Mouse (Mus musculus) hematopoietic stem cell, adult 5-6 weeks (primary cell): ENCODE results near the gene Gm11554. TPM values are rescaled to one million over a fixed set of nuclear protein-coding genes. Genes with fewer than 3 reads are reported as not detected.
"Not testable (repeated sequence)": the region's sequence is repeated elsewhere in the genome, so short reads cannot be mapped to it uniquely, and the experiment has no call there.

Experiments
- ATAC-seq, 2 experiments: fragments of 125-278 bp in 1 of 2; replicated peaks in 1 of 2; 2 replicates each; pipeline ENCODE4 v1.8.0; 2016 to 2017; ENCODE audit warnings: inconsistent platforms in 2 of 2, mild to moderate bottlenecking in 2 of 2, moderate number of reproducible peaks in 2 of 2, low read depth in 1 of 2, moderate TSS enrichment in 1 of 2; ENCODE audit not compliant: low FRiP score in 2 of 2, poor library complexity in 2 of 2, severe bottlenecking in 2 of 2, insufficient read depth in 1 of 2, low TSS enrichment in 1 of 2
- total RNA-seq: library from RNA; stranded (forward); fragments of 172-1452, 232-1000 nt; gene quantifications from 2 replicates; pipeline ENCODE4 v1.2.3, GENCODE M21; 2017

The Gm11554 gene
- not detected in 2 replicates for total RNA-seq

DNA sequence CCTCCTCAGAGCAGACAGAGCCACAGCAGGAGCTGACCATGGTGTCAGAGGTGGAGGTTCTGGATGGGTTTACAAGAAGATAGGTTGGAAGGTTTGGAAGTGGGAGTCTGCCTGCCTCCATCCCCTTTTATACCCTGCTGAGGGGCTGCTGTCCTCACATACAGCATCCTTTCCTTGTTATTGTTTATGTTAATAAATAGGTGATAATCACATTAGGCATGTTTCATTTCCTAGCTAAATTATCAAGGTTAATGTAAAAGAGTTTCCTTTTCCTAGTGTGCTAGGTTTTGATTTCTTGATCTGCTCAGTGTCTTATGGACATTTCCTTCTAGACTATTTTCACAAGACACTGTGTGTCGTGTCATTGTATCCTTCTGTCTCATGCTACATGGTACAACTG is at the start of gene Gm11554:
Gene Gm11554 (minus strand): TSS at position 101 of the 400 bp plus-strand sequence.
- not testable (repeated sequence) for ATAC-seq

DNA sequence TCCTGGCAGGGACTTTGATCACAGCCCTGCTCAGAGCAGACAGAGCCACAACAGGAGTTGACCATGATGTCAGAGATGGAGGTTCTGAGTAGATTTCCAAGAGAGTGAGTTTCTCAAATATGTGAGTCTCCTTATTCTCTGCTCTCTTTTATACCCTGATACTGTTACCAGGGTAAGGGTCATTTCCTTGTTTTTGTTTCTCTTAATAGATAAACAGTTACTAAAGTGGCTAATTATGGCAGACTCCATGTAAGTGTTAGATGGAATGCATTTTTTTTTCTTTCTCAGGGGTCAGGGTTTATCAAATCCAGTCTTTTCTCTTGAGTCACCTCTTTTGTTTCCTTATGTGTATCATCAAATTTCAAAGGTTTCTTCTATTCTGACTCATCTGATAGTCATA is 47.3 kb upstream of the Gm11554 start, which contains the start of gene Krtap4-16:
Gene Krtap4-16 (minus strand): TSS at position 101 of the 400 bp plus-strand sequence.
- no peak for ATAC-seq

DNA sequence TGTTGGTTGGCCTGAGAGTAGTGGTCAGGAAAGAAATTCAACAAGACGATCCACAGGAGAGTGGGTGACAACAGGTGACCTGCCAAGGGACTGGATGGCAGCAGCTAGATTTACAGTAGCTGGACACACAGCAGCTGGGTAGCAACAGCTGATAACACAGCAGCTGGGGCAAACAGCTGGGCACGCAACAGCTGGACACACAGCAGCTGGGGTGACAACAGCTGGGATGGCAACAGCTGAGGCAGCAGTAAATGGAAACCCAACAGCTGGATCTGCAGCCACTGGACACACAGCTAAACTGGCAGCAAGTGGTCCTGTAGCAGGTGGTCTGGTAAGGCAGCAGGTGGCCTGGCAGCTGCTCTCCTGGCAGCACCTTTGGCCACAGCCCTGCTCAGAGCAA is 42.5 kb upstream of the Gm11554 start:
- ATAC-seq = no peak

DNA sequence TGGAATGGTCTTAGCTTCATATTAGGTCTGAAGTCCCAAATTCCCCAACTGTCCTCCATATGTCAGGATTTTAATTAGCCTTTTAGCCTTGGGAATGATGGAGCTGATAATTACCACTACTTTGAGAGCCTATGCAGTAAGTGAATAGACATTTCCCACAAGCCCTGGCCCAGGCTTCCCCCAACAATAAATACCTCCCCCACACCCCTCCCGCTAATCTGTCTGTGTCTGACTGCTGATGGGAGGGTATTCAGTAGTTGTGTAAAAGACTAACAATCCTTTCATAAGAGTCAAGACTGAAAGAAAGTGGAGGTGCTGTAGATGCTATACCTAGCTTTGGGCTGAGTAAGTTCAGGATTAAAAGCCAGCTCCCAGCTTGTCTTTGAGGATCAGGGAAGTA is 37.9 kb upstream of the Gm11554 start:
- no peak for ATAC-seq

DNA sequence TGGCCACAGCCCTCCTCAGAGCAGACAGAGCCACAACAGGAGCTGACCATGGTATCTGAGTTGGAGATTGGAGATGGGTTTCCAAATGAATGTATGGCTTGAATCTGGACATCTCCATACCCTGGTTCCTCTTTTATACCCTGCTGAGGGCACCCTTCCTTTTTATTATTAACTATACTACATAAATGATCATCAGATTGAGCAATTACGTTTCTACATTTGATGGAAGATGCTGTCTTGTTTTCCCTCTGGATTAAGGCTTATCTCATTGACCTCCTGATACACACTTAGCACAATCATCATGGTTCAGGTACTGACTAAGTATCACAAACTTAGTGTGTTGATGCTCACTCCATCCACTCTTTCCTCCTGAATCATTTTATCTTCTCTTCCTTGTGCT is 33.7 kb upstream of the Gm11554 start, which contains the start of gene 2300003K06Rik:
Gene 2300003K06Rik (minus strand): TSS at position 101 of the 400 bp plus-strand sequence.
- ATAC-seq = no peak

DNA sequence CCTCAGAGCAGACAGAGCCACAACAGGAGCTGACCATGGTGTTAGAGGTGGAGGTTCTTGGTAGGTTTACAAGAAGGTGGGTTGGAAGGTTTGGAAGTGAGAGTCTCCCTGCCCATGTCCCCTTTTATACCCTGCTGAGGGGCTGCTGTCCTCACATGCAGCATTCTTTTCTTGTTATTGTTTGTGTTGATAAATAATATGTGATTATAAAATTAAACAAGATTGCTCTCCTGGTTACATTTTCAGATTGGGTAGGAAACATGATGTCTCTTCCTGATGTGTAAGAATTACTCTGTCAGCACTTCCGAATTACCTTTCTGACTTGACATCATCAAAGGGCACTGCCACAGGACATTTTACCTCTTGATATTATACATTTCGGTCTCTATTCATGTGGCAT is 11.3 kb upstream of the Gm11554 start, which contains the start of gene Gm11564:
Gene Gm11564 (minus strand): TSS at position 101 of the 400 bp plus-strand sequence.
- not testable (repeated sequence) for ATAC-seq

DNA sequence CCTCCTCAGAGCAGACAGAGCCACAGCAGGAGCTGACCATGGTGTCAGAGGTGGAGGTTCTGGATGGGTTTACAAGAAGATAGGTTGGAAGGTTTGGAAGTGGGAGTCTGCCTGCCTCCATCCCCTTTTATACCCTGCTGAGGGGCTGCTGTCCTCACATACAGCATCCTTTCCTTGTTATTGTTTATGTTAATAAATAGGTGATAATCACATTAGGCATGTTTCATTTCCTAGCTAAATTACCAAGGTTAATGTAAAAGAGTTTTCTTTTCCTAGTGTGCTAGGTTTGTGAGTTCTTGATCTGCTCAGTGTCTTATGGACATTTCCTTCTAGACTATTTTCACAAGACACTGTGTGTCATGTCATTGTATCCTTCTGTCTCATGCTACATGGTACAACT is 5.5 kb upstream of the Gm11554 start, which contains the start of gene Krtap4-13:
Gene Krtap4-13 (minus strand): TSS at position 101 of the 400 bp plus-strand sequence.
- ATAC-seq = not testable (repeated sequence)

DNA sequence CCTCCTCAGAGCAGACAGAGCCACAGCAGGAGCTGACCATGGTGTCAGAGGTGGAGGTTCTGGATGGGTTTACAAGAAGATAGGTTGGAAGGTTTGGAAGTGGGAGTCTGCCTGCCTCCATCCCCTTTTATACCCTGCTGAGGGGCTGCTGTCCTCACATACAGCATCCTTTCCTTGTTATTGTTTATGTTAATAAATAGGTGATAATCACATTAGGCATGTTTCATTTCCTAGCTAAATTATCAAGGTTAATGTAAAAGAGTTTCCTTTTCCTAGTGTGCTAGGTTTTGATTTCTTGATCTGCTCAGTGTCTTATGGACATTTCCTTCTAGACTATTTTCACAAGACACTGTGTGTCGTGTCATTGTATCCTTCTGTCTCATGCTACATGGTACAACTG is 5.4 kb downstream of the Gm11554 start, which contains the start of gene Gm11569:
Gene Gm11569 (minus strand): TSS at position 101 of the 400 bp plus-strand sequence.
- ATAC-seq = not testable (repeated sequence)

DNA sequence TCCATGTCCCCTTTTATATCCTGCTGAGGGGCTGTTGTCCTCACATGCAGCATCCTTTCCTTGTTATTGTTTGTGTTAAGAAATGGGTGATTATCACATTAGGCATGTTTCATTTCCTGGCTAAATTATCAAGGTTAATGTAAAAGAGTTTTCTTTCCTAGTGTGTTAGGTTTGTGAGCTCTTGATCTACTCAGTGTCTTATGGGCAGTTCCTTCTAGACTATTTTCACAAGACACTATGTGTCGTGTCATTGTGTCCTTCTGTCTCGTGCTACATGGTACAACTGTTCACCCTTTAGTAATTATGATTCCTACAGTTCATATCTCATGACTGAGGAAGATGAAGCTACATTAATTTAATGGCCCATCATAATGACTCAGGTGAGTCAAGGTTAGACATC is 10.9 kb downstream of the Gm11554 start, which contains the start of gene Gm11596:
Gene Gm11596 (minus strand): TSS at position 101 of the 400 bp plus-strand sequence.
- no peak for ATAC-seq

DNA sequence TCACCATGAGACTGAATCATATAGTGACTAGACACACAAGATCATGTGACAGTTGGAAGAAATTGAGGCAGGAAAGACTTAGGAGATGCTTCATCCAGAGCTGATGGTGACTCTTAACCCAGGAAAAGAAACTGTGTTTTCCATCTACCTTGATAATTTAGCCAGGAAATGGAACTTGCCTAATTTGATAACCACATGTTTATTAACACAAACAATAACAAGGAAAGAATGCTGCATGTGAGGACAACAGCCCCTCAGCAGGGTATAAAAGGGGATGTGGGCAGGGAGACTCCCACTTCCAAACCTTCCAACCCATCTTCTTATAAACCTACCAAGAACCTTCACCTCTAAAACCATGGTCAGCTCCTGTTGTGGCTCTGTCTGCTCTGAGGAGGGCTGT is 19.3 kb downstream of the Gm11554 start, which contains the start of gene Krtap4-9:
Gene Krtap4-9 (plus strand): TSS at position 301 of the 400 bp plus-strand sequence.
- not testable (repeated sequence) for ATAC-seq

DNA sequence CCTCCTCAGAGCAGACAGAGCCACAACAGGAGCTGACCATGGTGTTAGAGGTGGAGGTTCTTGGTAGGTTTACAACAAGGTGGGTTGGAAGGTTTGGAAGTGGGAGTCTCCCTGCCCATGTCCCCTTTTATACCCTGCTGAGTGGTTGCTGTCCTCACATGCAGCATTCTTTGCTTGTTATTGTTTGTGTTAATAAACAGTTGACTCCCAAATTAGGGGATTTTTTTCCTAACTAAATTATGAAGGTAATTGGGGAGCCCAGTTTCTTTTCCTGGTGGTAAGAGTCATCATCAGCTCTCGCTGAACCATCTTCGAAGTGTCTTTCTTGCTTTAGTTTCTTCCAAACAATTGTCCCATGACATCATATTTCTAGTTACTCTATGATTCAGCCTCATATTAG is 23.6 kb downstream of the Gm11554 start, which contains the start of gene Krtap4-8:
Gene Krtap4-8 (minus strand): TSS at position 101 of the 400 bp plus-strand sequence.
- ATAC-seq = no peak

DNA sequence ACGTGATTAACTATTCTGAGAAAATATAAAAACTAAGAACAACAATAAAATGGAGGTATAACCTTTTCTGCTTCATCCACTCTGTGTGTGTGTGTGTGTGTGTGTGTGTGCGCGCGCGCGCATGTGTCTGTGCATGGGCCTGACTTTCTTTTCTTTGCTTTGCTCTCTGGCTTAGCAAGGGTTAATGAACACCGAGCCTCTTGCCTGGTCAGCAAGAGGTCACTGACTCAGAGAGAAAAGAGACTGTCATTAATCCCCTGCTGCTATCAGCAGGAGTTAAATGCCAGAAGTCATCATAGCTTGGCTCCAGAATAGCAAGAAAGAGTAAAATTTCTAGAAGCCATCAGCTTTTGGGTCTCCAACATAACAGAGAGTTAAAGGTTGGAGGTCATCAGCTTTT is 25.8 kb downstream of the Gm11554 start:
- no peak for ATAC-seq

DNA sequence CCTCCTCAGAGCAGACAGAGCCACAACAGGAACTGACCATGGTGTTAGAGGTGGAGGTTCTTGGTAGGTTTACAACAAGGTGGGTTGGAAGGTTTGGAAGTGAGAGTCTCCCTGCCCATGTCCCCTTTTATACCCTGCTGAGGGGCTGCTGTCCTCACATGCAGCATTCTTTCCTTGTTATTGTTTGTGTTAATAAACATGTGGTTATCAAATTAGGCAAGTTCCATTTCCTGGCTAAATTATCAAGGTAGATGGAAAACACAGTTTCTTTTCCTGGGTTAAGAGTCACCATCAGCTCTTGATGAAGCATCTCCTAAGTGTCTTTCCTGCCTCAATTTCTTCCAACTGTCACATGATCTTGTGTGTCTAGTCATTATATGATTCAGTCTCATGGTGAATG is 31.4 kb downstream of the Gm11554 start, which contains the start of gene Gm11595:
Gene Gm11595 (minus strand): TSS at position 101 of the 400 bp plus-strand sequence.
- ATAC-seq = not testable (repeated sequence)

DNA sequence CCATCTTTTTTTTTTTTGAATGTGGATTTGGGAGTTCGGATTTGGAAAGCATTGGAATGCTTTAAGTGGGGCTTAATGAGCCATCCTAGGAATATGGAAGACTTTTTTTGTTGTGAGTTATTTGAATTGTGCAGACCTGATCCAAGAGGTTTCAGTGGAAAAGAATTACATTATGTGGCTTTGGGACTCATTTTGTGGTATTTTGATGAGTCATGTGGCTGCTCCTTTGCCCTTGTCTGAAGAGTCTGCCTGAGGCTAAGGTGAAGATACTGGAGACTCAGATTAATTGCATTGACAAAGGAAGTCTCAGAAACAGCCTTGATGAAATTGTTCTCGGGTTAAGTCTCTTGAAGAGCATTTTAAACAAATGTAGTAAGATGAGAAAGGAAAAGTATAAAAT is 35.8 kb downstream of the Gm11554 start:
- no peak for ATAC-seq

DNA sequence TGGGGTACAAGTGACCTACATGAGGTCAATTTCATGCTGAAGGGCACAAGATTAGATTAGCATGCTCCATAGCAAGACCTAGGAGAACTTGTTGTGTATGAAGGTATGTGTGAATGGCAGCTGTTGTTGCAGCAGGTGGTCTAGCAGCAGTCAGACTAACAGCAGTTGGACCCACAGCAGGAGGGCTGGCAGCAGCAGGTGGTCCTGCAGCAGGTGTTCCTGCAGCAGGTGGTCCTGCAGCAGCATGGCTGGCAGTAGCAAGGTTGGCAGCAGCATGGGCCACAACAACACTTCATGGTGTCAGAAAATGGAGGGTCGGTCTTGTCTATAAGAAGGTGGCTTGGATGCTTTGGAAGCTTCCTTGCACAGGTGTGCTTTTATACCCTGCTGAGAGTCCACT is 45.4 kb downstream of the Gm11554 start:
- no peak for ATAC-seq

Other genes with a start within 250 kb of the Gm11554 start
- gene Krtap3-2, start 247.6 kb downstream of the Gm11554 start, total RNA-seq = not detected in 2 replicates
- gene Gm11939, start 245.0 kb downstream of the Gm11554 start, total RNA-seq = not detected in 2 replicates
- gene Krtap3-1, start 237.8 kb downstream of the Gm11554 start, total RNA-seq = not detected in 2 replicates
- not detected in 2 replicates for gene Krtap1-5, start 223.4 kb downstream of the Gm11554 start, total RNA-seq
- not detected in 2 replicates for gene Krtap1-4, start 220.8 kb downstream of the Gm11554 start, total RNA-seq
- gene Krtap1-3, start 213.1 kb downstream of the Gm11554 start, total RNA-seq = not detected in 2 replicates
- not detected in 2 replicates for gene Krtap9-3, start 206.3 kb downstream of the Gm11554 start, total RNA-seq
- gene Gm11938, start 201.1 kb downstream of the Gm11554 start, total RNA-seq = not detected in 2 replicates
- not detected in 2 replicates for gene Gm11937, start 194.3 kb downstream of the Gm11554 start, total RNA-seq
- gene Krtap2-4, start 189.6 kb downstream of the Gm11554 start, total RNA-seq = not detected in 2 replicates
- not detected in 2 replicates for gene Gm11562, start 184.0 kb downstream of the Gm11554 start, total RNA-seq
- not detected in 2 replicates for gene Krtap4-1, start 176.2 kb downstream of the Gm11554 start, total RNA-seq
- gene Krtap4-2, start 169.4 kb downstream of the Gm11554 start, total RNA-seq = not detected in 2 replicates
- not detected in 2 replicates for gene Krtap4-7, start 160.4 kb downstream of the Gm11554 start, total RNA-seq
- gene Gm11555, start 154.2 kb downstream of the Gm11554 start, total RNA-seq = not detected in 2 replicates
- not detected in 2 replicates for gene Gm11563, start 145.5 kb downstream of the Gm11554 start, total RNA-seq
- gene Krtap4-6, start 138.5 kb downstream of the Gm11554 start, total RNA-seq = not detected in 2 replicates
- not detected in 2 replicates for gene Gm14190, start 113.7 kb downstream of the Gm11554 start, total RNA-seq
- not detected in 2 replicates for gene Gm14180, start 70.2 kb downstream of the Gm11554 start, total RNA-seq
- gene Gm11595, start 31.5 kb downstream of the Gm11554 start, total RNA-seq = not detected in 2 replicates
- gene Krtap4-8, start 23.7 kb downstream of the Gm11554 start, total RNA-seq = not detected in 2 replicates
- gene Krtap4-9, start 19.2 kb downstream of the Gm11554 start, total RNA-seq = not detected in 2 replicates
- gene Gm11596, start 11.0 kb downstream of the Gm11554 start, total RNA-seq = not detected in 2 replicates
- gene Gm11569, start 5.5 kb downstream of the Gm11554 start, total RNA-seq = not detected in 2 replicates
- gene Krtap4-13, start 5.4 kb upstream of the Gm11554 start, total RNA-seq = not detected in 2 replicates
- not detected in 2 replicates for gene Gm11564, start 11.2 kb upstream of the Gm11554 start, total RNA-seq
- not detected in 2 replicates for gene 2300003K06Rik, start 33.6 kb upstream of the Gm11554 start, total RNA-seq
- not detected in 2 replicates for gene Krtap4-16, start 47.2 kb upstream of the Gm11554 start, total RNA-seq
- gene Gm11568, start 53.5 kb upstream of the Gm11554 start, total RNA-seq = not detected in 2 replicates
- gene Gm11559, start 60.0 kb upstream of the Gm11554 start, total RNA-seq = not detected in 2 replicates
- gene Krtap9-1, start 68.9 kb upstream of the Gm11554 start, total RNA-seq = not detected in 2 replicates
- not detected in 2 replicates for gene Gm11567, start 74.7 kb upstream of the Gm11554 start, total RNA-seq
- gene Krtap31-1, start 103.5 kb upstream of the Gm11554 start, total RNA-seq = not detected in 2 replicates
- not detected in 2 replicates for gene Gm11565, start 110.3 kb upstream of the Gm11554 start, total RNA-seq
- gene Krtap31-2, start 131.8 kb upstream of the Gm11554 start, total RNA-seq = not detected in 2 replicates
- not detected in 2 replicates for gene Krtap9-5, start 144.0 kb upstream of the Gm11554 start, total RNA-seq
- not detected in 2 replicates for gene Krtap29-1, start 174.6 kb upstream of the Gm11554 start, total RNA-seq
- gene Krtap16-1, start 182.2 kb upstream of the Gm11554 start, total RNA-seq = not detected in 2 replicates
- not detected in 2 replicates for gene Krtap17-1, start 189.5 kb upstream of the Gm11554 start, total RNA-seq
- not detected in 2 replicates for gene Krt33a, start 211.8 kb upstream of the Gm11554 start, total RNA-seq
- gene Krt33b, start 225.4 kb upstream of the Gm11554 start, total RNA-seq = not detected in 2 replicates
- not detected in 2 replicates for gene Krt34, start 237.1 kb upstream of the Gm11554 start, total RNA-seq
- gene Krt31, start 246.1 kb upstream of the Gm11554 start, total RNA-seq = not detected in 2 replicates